Mouse (Mus musculus) embryonic stem cell, embryonic (primary cell): Measurements from ENCODE around the gene Pla2g4b.

Source experiments
- CTCF ChIA-PET, 4 experiments: fragments of 300-600 bp in 2 of 4; fragments of 350-600 bp in 2 of 4; sonication (Branson Sonifier 250); formaldehyde crosslinking; loops; one replicate each; lab custom pipeline; 2022; ENCODE audit warnings: inconsistent platforms in 2 of 4; lab: Charles Lee
- POLR2A ChIA-PET, 4 experiments: fragments of 300-600 bp in 2 of 4; fragments of 350-600 bp in 2 of 4; sonication (Branson Sonifier 250); formaldehyde crosslinking; loops; one replicate each; lab custom pipeline; 2022; ENCODE audit warnings: antibody characterized with exemption in 4 of 4, inconsistent platforms in 1 of 4; lab: Charles Lee

Pla2g4b gene

DNA sequence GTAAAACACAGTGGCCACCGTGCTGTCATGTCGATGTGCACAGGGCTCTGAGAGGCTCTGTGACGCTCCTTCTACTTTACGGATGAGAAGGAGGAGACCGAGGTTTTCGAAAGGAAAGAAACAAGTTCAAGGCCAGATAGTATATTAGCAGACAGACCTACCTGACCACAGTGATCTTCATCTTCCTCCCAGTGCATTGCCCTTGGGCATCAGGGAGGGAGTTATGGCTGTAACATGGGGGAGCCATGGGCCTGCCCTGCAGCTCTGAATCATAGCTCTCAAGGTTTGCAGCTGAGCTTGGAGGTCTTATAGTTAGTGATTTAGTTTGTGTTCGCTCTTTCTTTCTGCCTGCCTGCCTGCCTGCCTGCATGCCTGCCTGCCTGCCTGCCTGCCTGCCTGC is 26.5 kb upstream of the Pla2g4b start:
- ChIA-PET CTCF (interaction anchor here (1.1 to 1.7 kb wide), 4 partner anchors 20 to 121 kb away, joined by 3 to 5 read pairs (median 4); no protein-coding TSS in a partner anchor), POLR2A (interaction anchor here in 1 of 4 experiments (2.0 to 2.3 kb wide), 2 partner anchors 8 to 20 kb away, joined by 6 to 13 read pairs; no protein-coding TSS in a partner anchor)

DNA sequence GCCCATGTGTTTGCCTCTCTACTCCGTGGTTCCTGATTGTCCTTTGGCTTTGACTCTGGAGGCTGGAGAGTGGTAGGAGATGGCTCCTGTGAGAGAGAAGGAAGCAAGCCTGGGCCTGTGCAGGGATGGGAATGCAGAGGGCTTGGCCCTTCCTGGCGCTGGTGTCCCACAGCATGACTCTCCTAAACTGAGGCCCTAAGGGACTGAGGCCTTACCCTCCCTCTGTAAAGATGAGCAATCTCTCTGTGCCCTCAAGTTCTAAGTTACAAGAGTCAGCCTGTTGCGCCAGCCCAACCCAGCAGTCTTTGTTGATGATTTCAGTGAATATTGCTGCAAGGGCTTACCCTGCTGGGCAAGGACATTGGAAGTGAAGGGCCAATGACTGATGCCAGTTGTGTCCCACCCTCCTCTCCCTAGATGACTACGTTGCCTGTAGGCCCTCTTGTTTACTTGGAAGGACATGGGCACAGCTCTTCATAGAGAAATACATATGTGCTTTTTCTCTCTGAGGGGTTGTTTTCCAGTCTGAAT is 25.5 kb upstream of the Pla2g4b start:
- POLR2A ChIA-PET, result interaction anchor here in 1 of 4 experiments (0.5 kb wide), 1 partner anchor 531 kb away, joined by 3 read pairs; no protein-coding TSS in a partner anchor

DNA sequence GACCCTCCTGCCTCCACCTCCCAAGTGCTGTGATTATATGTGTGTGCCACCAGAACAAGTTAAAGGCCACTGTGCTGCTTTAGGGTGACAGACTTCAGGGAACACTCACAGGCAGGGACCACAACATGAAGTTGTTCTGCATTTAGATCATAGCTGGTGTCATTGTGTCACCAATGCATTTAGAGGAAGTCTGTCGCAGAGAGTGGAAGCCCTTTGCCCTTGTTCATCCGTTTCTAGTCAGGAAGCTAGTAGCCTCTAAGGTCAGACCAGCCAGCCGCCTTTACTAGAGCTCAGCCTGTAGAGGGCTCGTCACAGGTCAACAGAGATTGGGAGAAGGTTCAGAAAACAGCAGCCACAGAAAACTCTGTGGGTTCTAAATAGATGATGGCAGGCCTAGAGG is 24.5 kb upstream of the Pla2g4b start:
- POLR2A ChIA-PET, result interaction anchor here in 2 of 4 experiments (0.6 to 4.9 kb wide), 4 partner anchors 12 to 202 kb away, joined by 3 to 33 read pairs (median 3); partner anchors contain the start of gene Mapkbp1 (in 1 of the 2)
- CTCF ChIA-PET, result interaction anchor here in 2 of 4 experiments (0.6 to 1.1 kb wide), 3 partner anchors 8 to 561 kb away, joined by 3 to 4 read pairs (median 3); no protein-coding TSS in a partner anchor

More for the DNA sequence above, 25.5 kb upstream of the Pla2g4b start:
- CTCF ChIA-PET, result no interaction called here

DNA sequence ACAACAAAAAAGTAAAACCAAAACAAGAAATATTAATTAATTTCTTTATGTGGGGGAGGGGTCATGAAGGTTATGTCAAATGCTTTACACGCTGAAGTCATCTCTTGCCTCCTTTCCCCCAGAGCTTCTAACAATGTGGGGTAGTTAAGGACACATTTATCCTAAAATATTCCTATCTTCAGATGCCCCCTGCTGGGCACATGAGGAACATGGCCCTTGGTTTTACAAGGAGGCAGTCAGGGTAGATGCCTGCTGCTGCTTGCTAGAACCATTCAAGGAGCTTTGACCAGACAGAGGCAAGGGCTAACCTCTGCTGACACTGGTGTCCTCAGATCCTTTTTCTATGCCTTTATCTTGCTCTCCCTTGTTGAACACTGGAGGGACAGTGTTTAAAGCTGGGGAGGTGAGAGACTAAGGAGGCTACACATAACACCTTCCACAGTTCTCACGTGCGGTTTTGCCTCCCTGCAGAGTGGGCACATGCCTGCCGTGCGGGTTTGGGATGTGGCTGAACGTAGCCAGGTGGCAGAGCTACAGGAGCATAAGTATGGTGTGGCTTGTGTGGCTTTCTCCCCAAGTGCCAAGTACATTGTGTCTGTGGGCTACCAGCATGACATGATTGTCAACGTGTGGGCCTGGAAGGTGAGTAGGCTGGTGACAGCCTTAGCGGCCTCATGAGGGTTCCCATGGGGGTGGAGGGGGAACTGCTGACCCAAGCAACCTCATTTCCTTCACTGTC is 21.6 kb upstream of the Pla2g4b start:
- ChIA-PET POLR2A (interaction anchor here in 3 of 4 experiments (0.6 to 4.9 kb wide), 12 partner anchors 9 to 543 kb away, joined by 3 to 33 read pairs (median 3); partner anchors contain the start of gene Mapkbp1 (in 2 of the 3)), CTCF (interaction anchor here (0.6 to 4.5 kb wide), 28 partner anchors 9 to 208 kb away, joined by 3 to 31 read pairs (median 4); partner anchors contain the start of gene Mapkbp1 (in 2 of the 4))

DNA sequence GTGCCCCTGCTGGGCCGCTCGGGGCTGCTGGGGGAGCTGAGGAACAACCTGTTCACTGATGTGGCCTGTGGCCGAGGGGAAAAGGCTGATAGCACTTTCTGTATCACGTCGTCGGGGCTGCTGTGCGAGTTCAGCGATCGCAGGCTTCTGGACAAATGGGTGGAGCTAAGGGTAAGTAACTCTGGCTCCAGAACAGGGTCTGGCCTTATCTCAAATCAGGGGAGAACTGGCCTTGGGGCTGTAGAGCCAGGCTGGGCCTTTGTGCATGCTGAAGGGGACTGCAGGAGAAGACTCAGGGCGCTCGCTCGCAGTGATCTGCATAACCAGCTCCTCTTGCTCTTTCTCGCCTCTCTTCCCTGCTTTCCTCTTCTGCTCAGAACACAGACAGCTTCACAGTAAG is 20.3 kb upstream of the Pla2g4b start:
- ChIA-PET POLR2A (interaction anchor here in 1 of 4 experiments (0.7 to 4.9 kb wide), 4 partner anchors 22 to 48 kb away, joined by 3 to 33 read pairs (median 4); partner anchors contain the start of gene Mapkbp1), CTCF (interaction anchor here in 1 of 4 experiments (4.5 kb wide), 1 partner anchor 41 kb away, joined by 31 read pairs; the partner anchor contains the start of gene Mapkbp1)

DNA sequence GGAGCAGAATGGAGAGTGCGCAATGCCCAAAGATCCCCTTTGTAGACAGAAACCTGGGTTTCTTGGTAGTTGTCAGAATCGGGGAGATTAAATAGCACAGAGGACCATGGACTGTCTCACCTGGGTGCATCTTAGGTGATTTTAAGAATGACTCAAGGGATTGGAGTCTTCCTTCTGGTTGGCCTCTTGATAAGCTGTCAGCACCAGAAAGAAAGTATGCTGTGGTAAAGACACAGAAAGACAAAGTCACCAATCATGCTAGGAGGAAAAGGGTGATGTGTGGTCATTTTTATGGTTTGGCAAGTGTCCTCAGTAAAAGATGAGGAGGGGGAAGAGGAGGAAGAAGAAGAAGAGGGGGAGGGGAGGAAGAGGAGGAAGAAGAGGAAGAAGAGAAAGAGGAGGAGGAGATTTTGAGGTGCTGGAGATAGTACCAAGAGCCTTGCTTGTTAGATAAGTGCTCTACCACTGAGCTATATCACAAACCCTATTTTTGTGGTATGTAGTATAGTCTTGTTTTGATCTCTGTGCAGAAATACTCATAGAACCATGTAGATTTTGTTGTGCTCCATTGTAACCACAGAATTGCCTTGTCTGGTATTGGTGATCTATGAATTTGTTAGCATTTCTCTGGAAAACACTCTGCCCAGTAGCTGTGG is 19.3 kb upstream of the Pla2g4b start:
- ChIA-PET CTCF (interaction anchor here in 2 of 4 experiments (0.6 to 1.7 kb wide), 3 partner anchors 54 to 152 kb away, joined by 3 read pairs; no protein-coding TSS in a partner anchor), POLR2A (interaction anchor here in 1 of 4 experiments (0.8 to 2.8 kb wide), 4 partner anchors 8 to 28 kb away, joined by 3 to 13 read pairs (median 6); partner anchors contain the start of genes Gm28042 and Jmjd7)

DNA sequence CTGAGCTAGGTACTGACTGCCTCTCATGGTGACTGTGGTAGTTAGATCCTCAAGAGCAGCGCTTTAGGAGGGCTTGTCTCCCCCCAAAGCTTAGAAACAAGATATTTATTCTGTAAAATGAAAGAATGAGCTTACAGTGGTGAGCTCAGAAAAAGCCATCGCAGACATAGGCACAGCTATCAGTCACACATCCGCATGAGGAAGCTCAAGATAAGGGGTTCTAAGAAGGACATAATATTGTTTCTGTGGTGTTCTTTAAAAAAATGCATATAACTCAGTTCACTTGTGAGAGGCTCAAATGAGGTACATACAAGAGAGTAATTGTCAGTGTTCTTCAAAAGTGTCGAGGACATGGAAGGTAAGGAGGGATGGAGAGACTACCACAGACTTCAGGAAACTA is 17.3 kb upstream of the Pla2g4b start:
- CTCF ChIA-PET, result interaction anchor here in 2 of 4 experiments (1.0 to 1.7 kb wide), 4 partner anchors 52 to 263 kb away, joined by 3 to 4 read pairs (median 3); no protein-coding TSS in a partner anchor
- POLR2A ChIA-PET, result interaction anchor here in 2 of 4 experiments (0.6 to 2.8 kb wide), 8 partner anchors 9 to 81 kb away, joined by 3 to 13 read pairs (median 5); partner anchors contain the start of genes Gm28042 (in 2 of the 2) and Jmjd7 (in 2 of the 2)

DNA sequence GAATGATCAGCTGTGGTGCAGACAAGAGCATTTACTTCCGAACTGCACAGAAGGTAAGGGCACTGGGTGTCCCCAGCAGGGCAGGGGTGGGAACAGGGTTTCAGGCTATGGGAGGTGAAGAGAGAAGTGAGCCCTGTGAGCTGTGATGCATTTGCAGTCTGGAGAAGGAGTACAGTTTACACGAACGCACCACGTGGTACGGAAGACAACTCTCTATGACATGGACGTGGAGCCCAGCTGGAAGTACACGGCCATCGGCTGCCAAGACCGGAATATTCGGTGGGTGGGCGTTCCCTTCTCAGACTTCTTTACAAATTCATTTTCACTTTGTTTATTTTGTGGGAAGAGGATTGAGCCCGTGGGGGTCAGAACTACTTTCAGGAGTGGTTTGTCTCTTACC is 15.6 kb upstream of the Pla2g4b start:
- ChIA-PET POLR2A (interaction anchor here in 3 of 4 experiments (0.6 to 2.2 kb wide), 9 partner anchors 10 to 224 kb away, joined by 3 to 12 read pairs (median 3); partner anchors contain the start of genes Gm28042 (in 2 of the 3), Jmjd7 (in 2 of the 3) and Mapkbp1 (in 1 of the 3)), CTCF (interaction anchor here in 2 of 4 experiments (0.6 to 1.6 kb wide), 2 partner anchors 51 to 57 kb away, joined by 3 to 5 read pairs; no protein-coding TSS in a partner anchor)

DNA sequence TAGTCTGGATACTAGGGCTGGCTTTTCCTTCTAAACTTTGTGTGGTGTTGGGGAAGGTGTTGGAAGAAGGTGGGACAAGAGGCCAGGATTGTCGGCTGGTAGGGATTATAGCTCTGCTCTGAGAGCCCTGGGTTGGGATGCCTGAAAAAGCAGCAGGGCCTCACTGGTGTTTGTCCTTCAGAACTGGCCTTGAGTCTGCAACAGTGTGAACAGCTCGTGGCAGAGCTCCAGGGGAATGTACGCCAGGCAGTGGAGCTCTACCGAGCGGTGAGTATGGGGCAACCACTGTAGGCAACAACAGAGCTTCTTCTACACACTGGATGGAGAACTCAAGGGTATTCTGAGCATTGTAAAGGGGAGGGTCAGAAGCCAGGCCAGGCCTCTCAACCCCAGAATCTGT is 8.9 kb upstream of the Pla2g4b start:
- CTCF ChIA-PET, result no interaction called here
- POLR2A ChIA-PET, result interaction anchor here in 2 of 4 experiments (0.6 to 2.0 kb wide), 4 partner anchors 9 to 934 kb away, joined by 3 to 5 read pairs (median 4); partner anchors contain the start of gene Pla2g4b (in 1 of the 2)

DNA sequence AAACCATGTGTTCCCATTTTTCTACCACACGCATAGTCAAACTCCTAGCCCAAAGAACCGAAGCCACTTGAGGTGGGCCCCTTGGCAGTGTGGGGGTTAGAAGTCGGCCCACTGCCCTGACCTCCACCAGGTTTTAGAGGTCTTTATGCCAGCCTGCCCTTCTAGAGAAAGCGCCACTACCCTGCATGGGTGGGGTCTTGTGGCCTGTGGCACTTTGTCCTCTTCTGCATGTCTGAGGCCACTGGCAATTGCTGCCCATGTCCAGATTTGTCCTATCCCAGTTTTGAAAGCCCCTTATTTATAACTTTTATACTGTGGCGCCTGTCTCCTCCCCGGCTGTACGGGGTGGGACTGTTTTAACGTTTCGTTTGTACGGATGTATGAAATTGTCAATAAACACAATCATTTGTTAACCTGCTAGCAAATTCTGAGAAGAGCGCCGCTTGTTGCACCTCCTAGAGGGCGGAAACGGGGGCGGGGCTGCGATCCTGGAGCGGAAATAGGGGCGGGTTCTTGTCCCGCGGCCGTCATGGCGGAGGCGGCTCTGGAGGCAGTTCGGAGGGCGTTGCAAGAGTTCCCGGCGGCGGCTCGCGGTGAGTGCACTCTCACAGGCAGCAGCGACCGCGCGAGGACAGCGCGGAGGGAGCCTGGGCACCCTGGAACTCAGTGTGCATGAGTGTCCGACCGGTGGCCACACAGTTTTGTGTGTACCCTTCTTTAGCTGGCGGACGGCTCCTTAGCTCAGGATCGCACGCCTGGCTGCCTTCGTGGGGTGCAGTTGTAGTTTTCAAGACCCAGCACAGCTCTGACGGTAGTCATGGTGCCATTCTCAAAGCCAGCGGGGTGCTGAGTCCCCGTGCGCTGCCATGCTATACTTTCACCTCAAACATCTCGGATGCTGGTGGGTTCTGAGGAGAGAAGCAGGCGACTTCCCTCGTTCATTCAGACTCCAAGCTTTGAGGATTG is 6.0 kb upstream of the Pla2g4b start, which contains the start of the genes Jmjd7 and Gm28042:
Gene Jmjd7, plus strand, starts transcription at position 500 of the 966 bp plus-strand sequence.
Gene Gm28042, plus strand, starts transcription at position 510 of the 966 bp plus-strand sequence.
- ChIA-PET POLR2A (interaction anchor here (0.6 to 3.1 kb wide), 40 partner anchors 9 to 549 kb away, joined by 3 to 12 read pairs (median 4); partner anchors contain the start of genes Mapkbp1 (in 2 of the 4), Ino80 (in 1 of the 4) and Rpap1 (in 1 of the 4)), CTCF (interaction anchor here (0.6 to 1.5 kb wide), 6 partner anchors 33 to 146 kb away, joined by 3 to 5 read pairs (median 4); no protein-coding TSS in a partner anchor)

DNA sequence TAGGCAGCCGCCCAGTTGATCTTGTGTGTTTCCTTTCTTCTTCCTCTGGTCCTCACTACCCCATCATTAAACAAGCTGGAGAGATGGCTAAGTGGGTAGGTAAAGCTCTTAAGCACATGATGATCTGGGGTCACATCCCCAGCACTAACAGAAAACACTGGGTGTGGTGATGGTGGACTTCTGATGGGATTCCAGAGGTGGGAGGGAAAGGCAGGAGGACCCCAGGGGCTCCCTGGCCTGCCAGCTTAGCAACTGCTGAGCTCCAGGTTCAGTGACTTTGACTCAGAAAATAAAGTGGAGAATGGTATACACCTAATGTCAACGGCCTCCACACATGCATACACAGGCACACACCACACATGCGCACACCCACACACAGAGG is 5.3 kb upstream of the Pla2g4b start:
- CTCF ChIA-PET, result interaction anchor here (0.7 to 1.5 kb wide), 5 partner anchors 33 to 146 kb away, joined by 3 to 5 read pairs (median 4); no protein-coding TSS in a partner anchor
- POLR2A ChIA-PET, result interaction anchor here (0.6 to 3.1 kb wide), 40 partner anchors 8 to 1387 kb away, joined by 3 to 12 read pairs (median 4); partner anchors contain the start of genes Mapkbp1 (in 2 of the 4), Ino80 (in 1 of the 4) and Rpap1 (in 1 of the 4)

DNA sequence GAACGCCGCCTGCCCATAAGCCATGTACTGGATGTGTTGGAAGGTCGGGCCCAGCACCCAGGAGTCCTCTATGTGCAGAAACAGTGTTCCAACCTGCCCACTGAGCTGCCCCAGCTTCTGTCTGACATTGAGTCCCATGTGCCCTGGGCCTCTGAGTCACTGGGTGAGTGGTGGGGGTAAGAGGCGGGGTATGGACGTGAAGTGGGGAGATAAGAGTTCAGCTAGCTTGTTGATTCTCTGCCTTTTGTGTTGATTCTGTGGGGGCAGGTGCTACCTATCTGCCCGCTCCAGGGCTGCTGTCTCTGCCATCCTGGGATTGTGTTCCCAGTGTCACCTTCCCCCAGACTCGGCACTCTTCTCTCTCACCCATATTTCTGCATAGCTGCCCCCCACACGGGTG is 2.8 kb upstream of the Pla2g4b start:
- POLR2A ChIA-PET, result interaction anchor here in 2 of 4 experiments (0.6 to 1.2 kb wide), 2 partner anchors 9 to 54 kb away, joined by 3 read pairs; no protein-coding TSS in a partner anchor
- CTCF ChIA-PET, result no interaction called here

DNA sequence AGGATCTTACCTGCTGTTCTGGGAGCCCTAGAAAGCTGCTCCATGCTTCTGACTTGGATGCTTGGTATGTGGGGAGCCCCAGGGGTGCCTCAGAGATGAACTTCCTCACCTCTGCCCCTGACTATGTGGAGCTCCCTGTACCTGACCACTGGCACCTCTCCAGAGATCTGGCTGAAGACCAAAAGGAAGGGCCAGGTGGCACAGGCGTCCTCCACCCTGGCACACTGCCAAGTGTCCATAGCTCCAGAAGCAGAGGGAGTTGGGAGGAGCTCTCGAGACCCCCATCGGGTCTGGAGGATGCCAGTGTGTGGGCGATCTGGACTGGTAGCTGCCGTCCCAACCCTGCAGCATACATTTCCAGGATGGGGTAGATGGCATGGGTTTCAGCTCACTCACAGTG is 509 bp downstream of the Pla2g4b start:
- ChIA-PET POLR2A (interaction anchor here in 3 of 4 experiments (0.6 to 3.4 kb wide), 9 partner anchors 8 to 55 kb away, joined by 3 to 13 read pairs (median 3); no protein-coding TSS in a partner anchor), CTCF (interaction anchor here in 1 of 4 experiments (1.7 kb wide), 1 partner anchor 34 kb away, joined by 7 read pairs; no protein-coding TSS in a partner anchor)

DNA sequence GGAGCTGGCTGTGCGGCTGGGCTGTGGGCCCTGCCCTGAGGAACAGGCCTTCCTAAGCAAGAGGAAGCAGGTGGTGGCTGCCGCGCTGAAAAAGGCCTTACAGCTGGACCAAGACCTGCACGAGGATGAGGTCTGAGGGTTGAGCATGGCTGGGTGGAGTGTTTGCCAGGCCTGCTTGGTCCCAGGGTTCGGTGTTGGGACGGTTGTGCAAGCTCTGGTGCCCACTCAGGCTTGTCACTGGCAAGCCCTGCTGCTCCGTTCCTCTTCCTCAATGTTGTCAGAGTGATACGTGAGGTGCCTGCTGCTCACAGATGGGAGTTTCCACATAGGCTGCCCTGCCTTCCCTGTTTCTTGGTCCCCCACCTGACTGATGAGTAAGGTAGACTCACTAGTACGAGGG is 4.5 kb downstream of the Pla2g4b start:
- ChIA-PET POLR2A (interaction anchor here in 3 of 4 experiments (0.6 to 1.5 kb wide), 6 partner anchors 10 to 163 kb away, joined by 3 to 6 read pairs (median 4); no protein-coding TSS in a partner anchor), CTCF (interaction anchor here in 1 of 4 experiments (1.6 to 2.0 kb wide), 2 partner anchors 12 to 66 kb away, joined by 4 to 7 read pairs; partner anchors contain the start of gene Mapkbp1)

DNA sequence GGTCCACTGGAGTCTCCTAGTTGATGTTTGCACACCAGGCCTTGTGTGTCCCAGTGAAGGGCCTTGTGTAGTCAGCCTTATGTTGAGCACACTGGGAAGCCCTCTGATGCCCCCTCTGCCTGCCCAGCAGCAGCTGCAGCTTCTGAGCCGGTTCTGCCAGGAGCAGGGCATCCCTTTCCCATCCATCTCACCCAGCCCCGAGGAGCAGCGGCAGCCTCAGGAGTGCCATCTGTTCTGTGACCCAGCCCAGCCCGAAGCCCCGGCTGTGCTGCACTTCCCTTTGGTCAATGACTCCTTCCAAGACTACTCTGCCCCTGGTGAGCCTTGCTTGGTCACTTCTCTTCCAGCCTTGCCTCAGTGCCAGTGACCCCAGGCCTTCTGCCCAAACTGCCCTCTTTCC is 7.8 kb downstream of the Pla2g4b start:
- ChIA-PET POLR2A (interaction anchor here in 2 of 4 experiments (0.6 to 1.2 kb wide), 2 partner anchors 55 to 460 kb away, joined by 3 read pairs; no protein-coding TSS in a partner anchor), CTCF (interaction anchor here in 1 of 4 experiments (1.2 kb wide), 1 partner anchor 133 kb away, joined by 6 read pairs; no protein-coding TSS in a partner anchor)
